Mouse (Mus musculus) thymus, postnatal 4 days (tissue): Measurements from ENCODE around the gene Gm5431.
"Not testable (repeated sequence)": the region's sequence is repeated elsewhere in the genome, so short reads cannot be mapped to it uniquely, and the experiment has no call there.

Experiments used
- DNase-seq: peaks from one replicate; pipeline ENCODE4 v3.0.0; 2021

Gene Gm5431

GRCm38 (mm10) chr11:48870781-48871180 is 31.2 kb downstream of the Gm5431 start:
- DNase-seq = peak; percentile 36

GRCm38 (mm10) chr11:48869380-48870110 is 32.5 kb downstream of the Gm5431 start:
- peak; percentile 42 for DNase-seq

GRCm38 (mm10) chr11:48866481-48866880 is 35.5 kb downstream of the Gm5431 start:
- DNase-seq = no peak

GRCm38 (mm10) chr11:48863808-48864207 is 38.2 kb downstream of the Gm5431 start:
- DNase-seq = no peak

GRCm38 (mm10) chr11:48862784-48863319 is 39.2 kb downstream of the Gm5431 start:
- no peak for DNase-seq

- DNase-seq = peak; percentile 69
Observed at GRCm38 (mm10) chr11:48859014-48859413, 43.0 kb downstream of the Gm5431 start.

GRCm38 (mm10) chr11:48853474-48854180 is 48.4 kb downstream of the Gm5431 start:
- peak; percentile 89 for DNase-seq

- no peak for DNase-seq
Observed at GRCm38 (mm10) chr11:48852624-48853473, 49.2 kb downstream of the Gm5431 start.

- no peak for DNase-seq
Observed at GRCm38 (mm10) chr11:48852190-48852589, 49.8 kb downstream of the Gm5431 start.

GRCm38 (mm10) chr11:48851270-48851995 is 50.6 kb downstream of the Gm5431 start:
- DNase-seq = no peak

- DNase-seq = no peak
Observed at GRCm38 (mm10) chr11:48850240-48850639, 51.8 kb downstream of the Gm5431 start.

- no peak for DNase-seq
Observed at GRCm38 (mm10) chr11:48846881-48847280, 55.1 kb downstream of the Gm5431 start.

GRCm38 (mm10) chr11:48846362-48846761 is 55.7 kb downstream of the Gm5431 start:
- DNase-seq = not testable (repeated sequence)

- DNase-seq = no peak
Observed at GRCm38 (mm10) chr11:48845244-48845815, 56.7 kb downstream of the Gm5431 start.

GRCm38 (mm10) chr11:48844309-48844708 is 57.7 kb downstream of the Gm5431 start:
- no peak for DNase-seq

GRCm38 (mm10) chr11:48843202-48843601 is 58.8 kb downstream of the Gm5431 start:
- DNase-seq = no peak

- DNase-seq = no peak
Observed at GRCm38 (mm10) chr11:48842378-48842792, 59.6 kb downstream of the Gm5431 start.

GRCm38 (mm10) chr11:48841213-48841612 is 60.8 kb downstream of the Gm5431 start:
- no peak for DNase-seq

- DNase-seq = no peak
Observed at GRCm38 (mm10) chr11:48840805-48841204, 61.2 kb downstream of the Gm5431 start.

- no peak for DNase-seq
Observed at GRCm38 (mm10) chr11:48838879-48839680, 62.9 kb downstream of the Gm5431 start.

- DNase-seq = no peak
Observed at GRCm38 (mm10) chr11:48838181-48838797, 63.7 kb downstream of the Gm5431 start.
